Mouse (Mus musculus) 3T3-L1 (cell line): ENCODE results near the gene Npvf.

Source experiments
- DNase-seq: peaks from one replicate; pipeline ENCODE4 v3.0.0-alpha.2; 2015; ENCODE audit warnings: low read depth, low spot score

Npvf gene

GRCm38 (mm10) chr6:50654356-50654755 lies at the start of gene Npvf:
Gene Npvf, minus strand, starts transcription at chr6:50654439.
- DNase-seq: no peak

GRCm38 (mm10) chr6:50689121-50689815 lies 35.0 kb upstream of the Npvf start:
- no peak for DNase-seq

DNA sequence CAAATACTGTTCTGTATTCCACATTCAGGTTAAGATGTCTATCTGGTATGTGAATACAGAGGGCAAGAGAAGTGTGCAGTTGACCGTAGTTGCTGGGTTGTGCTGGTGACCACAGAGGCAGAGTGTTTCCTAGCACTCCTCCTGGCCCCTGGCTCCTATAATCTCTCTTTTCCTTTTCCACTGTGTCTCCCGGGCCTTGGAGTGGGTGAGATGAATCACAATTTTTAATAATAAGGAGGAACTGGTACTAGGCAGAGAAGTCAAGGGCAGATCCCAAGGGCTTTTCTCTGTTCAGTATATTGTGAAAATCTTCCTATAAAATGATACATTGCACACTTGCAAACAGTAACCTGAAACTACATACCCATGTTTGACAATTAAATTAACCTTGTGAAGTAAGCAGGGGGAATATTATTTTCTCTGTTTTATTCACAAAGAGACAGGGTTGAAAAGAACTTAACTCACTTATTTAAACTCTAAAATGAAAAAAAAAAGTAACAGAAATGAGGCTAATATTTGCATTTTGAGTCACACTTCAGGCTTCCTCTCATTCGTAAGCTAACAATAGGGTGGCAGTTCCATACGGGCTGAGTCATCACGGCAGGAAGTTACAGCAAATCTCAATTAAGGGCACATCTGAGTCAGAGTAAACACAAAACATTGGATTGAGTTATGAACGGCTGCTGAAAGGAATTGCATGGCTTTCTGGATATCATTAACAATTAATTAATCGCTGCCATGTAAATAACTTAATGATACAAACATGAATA lies 30.6 kb upstream of the Npvf start:
- peak; percentile 94 for DNase-seq

- DNase-seq: no peak
Measured at GRCm38 (mm10) chr6:50681491-50681890, 27.3 kb upstream of the Npvf start.

GRCm38 (mm10) chr6:50680224-50681215 lies 26.3 kb upstream of the Npvf start:
- peak; percentile 69 for DNase-seq

DNA sequence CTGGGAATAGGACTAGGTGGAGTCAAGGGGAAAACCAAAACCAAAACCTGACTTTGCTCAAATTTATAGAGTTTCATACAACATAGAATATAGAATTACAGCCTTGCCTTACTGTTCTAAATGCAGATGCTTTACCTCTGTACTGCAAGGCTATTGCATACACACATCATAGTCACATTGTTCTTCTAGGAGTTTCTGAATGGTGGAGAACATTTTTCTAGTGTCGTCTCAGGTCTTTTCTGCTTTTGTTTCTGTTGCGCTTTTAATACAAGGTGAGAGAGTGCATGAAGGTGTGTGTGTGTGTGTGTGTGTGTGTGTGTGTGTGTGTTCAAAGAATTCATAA lies 25.2 kb upstream of the Npvf start:
- DNase-seq: no peak

- DNase-seq: peak; percentile 90
Measured at GRCm38 (mm10) chr6:50678826-50679485, 24.7 kb upstream of the Npvf start.

DNA sequence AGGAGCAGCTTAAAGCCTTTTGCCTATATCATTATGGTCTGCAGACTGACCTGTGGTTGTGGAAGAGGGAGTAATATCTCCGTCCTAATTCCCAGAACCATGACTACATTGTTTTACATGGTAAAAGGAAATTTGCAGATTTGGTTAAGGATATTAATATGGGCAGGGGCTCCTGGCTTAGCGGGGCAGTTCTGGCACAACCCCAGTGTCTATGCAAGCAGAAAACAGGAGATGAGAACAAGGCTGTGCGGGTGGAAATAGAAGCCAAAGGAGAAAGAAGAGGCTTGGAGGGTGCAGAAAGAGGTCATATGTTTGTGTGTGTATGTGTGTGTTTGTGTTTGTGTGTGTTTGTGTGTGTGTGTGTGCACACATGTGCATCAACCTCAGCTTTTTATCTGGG lies 17.0 kb upstream of the Npvf start:
- DNase-seq: no peak

GRCm38 (mm10) chr6:50666937-50667336 lies 12.7 kb upstream of the Npvf start:
- DNase-seq: no peak

DNA sequence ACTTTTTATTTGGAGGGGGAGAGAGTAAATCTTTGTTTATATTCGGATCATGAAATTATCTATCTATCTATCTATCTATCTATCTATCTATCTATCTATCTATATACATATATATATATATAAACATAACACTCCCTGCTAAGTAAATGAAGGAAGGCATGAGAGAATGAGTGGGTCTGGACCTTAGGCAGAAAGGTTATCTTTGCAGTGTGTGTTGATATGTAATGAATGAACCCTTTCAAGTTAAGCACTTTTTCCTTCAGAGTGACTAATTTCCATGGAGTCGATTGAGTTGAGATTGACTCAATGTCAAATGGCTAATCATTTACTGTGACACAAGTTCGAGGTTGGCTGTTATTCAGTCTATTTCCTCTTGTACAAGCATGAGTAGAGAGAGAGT lies 10.8 kb upstream of the Npvf start:
- no peak for DNase-seq

DNA sequence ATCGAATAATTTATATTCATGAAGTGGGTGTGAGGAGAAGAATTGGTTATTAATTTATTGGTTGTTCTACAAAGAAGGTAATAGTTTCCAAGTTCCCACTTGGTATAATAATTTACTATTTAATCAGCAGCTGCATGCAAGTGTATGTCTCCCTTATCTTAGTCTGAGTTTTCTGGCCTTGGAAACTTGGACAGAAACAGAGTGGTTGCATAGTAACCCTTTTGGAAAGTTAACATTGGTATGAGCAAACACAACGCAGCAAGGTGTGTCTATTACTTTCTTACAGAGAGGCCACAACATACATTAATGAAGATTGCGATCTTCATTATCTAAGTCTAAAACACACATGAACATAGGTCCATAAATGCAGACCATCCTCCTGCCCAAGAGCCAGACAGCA lies 10.0 kb upstream of the Npvf start:
- DNase-seq: no peak

- no peak for DNase-seq
Measured at GRCm38 (mm10) chr6:50662925-50663583, 8.8 kb upstream of the Npvf start.

- no peak for DNase-seq
Measured at GRCm38 (mm10) chr6:50661729-50662128, 7.5 kb upstream of the Npvf start.

GRCm38 (mm10) chr6:50658466-50658865 lies 4.2 kb upstream of the Npvf start:
- no peak for DNase-seq

DNA sequence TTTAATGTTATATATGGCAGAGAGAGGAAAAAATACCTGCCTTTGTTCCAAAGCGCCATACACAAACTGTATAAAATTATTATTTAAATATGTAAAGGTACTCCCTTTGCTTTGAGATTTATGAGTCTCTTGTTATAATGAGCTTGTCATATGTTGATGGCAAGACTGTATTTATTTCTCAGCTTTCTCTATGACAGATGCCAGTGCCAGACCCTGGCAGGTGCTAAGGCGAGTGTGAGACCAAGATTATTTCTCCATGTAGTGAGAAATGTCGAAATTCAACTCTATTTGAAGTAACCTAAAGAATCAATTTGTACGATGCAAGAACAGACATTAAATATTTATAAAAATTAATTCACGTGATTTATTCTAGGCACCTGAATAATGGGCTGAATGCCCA lies 3.8 kb upstream of the Npvf start:
- DNase-seq: no peak

DNA sequence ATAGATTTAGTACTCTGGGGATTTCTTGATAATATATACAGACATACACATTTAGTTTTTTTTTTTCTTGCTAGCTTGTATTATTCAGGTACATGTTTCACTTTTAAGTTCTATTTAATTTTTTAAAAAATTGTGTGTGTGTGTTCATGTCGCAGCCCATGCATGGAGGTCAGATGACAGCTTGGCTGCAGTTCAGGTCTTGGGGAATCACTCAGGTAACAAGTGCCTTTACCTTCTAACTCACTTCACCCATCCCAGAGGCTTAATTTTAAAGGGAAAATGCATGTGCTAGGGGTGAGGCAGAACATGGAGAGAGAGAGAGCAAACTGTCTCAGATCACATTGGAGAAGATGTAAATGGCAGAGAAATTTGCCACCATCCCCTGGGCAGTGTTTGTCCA lies 2.2 kb upstream of the Npvf start:
- no peak for DNase-seq

DNA sequence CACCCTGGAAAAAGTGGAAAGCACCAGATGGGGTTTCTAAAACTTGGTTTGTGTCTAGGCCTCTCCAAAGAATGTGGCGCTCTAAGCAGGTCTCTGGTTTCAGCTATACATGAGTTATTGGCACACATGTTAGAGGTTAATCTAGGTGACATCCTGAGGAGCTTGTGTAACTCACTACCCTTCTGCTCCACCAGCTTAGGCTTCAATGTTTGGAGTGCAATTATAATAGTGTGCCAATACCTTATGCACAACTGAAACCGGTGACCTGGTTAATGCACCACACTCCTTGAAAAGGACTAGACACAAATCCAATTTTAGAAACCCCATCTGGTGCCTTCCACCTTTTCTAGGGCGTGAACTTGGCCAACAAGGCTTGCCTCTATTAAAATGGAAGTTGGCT lies 1.7 kb upstream of the Npvf start:
- no peak for DNase-seq

DNA sequence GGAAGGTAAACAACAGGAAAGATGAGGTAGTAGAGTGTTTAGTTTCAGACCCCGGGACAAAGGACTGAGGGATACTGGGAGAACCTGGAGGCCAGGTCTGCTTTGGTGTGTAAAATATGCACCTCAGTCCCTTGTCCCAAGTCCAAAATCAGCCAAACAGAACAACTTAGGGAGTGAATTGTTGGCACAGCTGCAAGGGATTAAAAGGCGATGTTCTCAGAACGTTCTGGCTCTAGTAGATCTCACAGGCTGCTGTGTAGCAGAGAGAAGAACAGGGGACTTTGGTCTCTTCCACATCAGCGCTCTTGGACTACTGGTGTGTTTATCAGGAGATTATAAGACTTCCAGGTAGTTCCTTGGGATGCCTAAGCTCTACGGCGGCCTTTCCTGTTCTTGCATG lies 6.6 kb downstream of the Npvf start:
- no peak for DNase-seq

GRCm38 (mm10) chr6:50646659-50647058 lies 7.6 kb downstream of the Npvf start:
- no peak for DNase-seq

GRCm38 (mm10) chr6:50644701-50645100 lies 9.5 kb downstream of the Npvf start:
- DNase-seq: no peak

GRCm38 (mm10) chr6:50641898-50642297 lies 12.3 kb downstream of the Npvf start:
- no peak for DNase-seq
